In genomic region chr17:21650364-21650907, GRCm38 (mm10) we compare ENCODE assay signal across 8 mouse cellular contexts. TPM values are rescaled to one million over a fixed set of nuclear protein-coding genes. Genes with fewer than 3 reads are reported as not detected.
DNase-seq lines count a peak whose midpoint lies in the region; ATAC-seq and TF ChIP-seq lines count a peak whose summit lies in the region.
"Not testable (repeated sequence)": the region's sequence is repeated elsewhere in the genome, so short reads cannot be mapped to it uniquely, and the experiment has no call there.

Gene Zfp983 (plus strand): TSS chr17:21650624.

- H3K4me3 ChIP-seq in hindbrain, embryonic 13.5 days: peak within 1 kb of the TSS; percentile 46

- POLR2A ChIA-PET in Patski (lab: Charles Lee): not testable (repeated sequence)

- not testable (repeated sequence) for H3K36me3 ChIP-seq in hindbrain, embryonic 13.5 days

- H3K9ac ChIP-seq in hindbrain, embryonic 13.5 days: peak within 1 kb of the TSS; percentile 31; the same call in 1 of the 2 replicates

- H3K4me1 ChIP-seq in hindbrain, embryonic 13.5 days (replicated peaks): not testable (repeated sequence)

- not testable (repeated sequence) for H3K27me3 ChIP-seq in Patski; hindbrain, embryonic 13.5 days

- CTCF ChIA-PET in Patski (lab: Charles Lee): interaction anchor here (1.0 to 1.1 kb wide), 2 partner anchors 38 to 302 kb away, joined by 3 read pairs; no protein-coding TSS in a partner anchor

- under 1% methylated on average over 17 of the region's 17 CpGs for WGBS in hindbrain, embryonic 13.5 days

- peak within 1 kb of the TSS; percentile 48 for H3K4me2 ChIP-seq in hindbrain, embryonic 13.5 days

- not testable (repeated sequence) for H3K9me3 ChIP-seq in hindbrain, embryonic 13.5 days

- DNase-seq in Patski (ENCODE audit: low read depth, low spot score): peak; percentile 48
- DNase-seq in cerebellum, postnatal 14 days: peak; percentile 56 to 63
- DNase-seq in frontal cortex, postnatal 14 days (ENCODE audit: low spot score in 2 of 2): peak; percentile 62 to 73
- peak; percentile 27 to 29 for DNase-seq in layer of hippocampus, postnatal 25 days (ENCODE audit: extremely low spot score in 1 of 2, low spot score in 1 of 2)
- peak; percentile 90 for DNase-seq in lung, postnatal 25 days (ENCODE audit: low spot score)
- DNase-seq in retina, embryonic 14.5 days (ENCODE audit: low spot score): peak; percentile 89
- DNase-seq in thymus, postnatal 4 days: peak; percentile 82

- peak within 1 kb of the TSS; percentile 58 for H3K27ac ChIP-seq in hindbrain, embryonic 13.5 days

- peak; percentile 100 for ATAC-seq in Patski
- ATAC-seq in hindbrain, embryonic 13.5 days (ENCODE audit: low FRiP score): peak; percentile 100

- TF ChIP-seq CTCF in Patski (IDR thresholded peaks at IDR 0.05): not testable (repeated sequence)

- in situ Hi-C loops in Patski (cut with MboI; ENCODE audit: low pct_unique_long_range_greater_than_20kb): not testable (repeated sequence)

RNA-seq across cellular contexts. Expression of gene Zfp983, which starts in this region (rescaled TPM):
- 11.4 TPM for polyA plus RNA-seq in Patski (2021)
- 11.7 and 12.9 TPM in 2 replicates for polyA plus RNA-seq in hindbrain, embryonic 13.5 days (2015; fragmentation: Nextera tagmentation; extraction: Ambion mirVana)
- total RNA-seq in layer of hippocampus, postnatal 25 days (2021): 1 to 10 TPM; 8.9 to 9.8 TPM

Comparison
In these comparisons a context has a peak if more than half of its experiments do, and no peak if none do; other contexts are left out.
1. Peak in every context shown above with its lines: DNase-seq, ATAC-seq, H3K4me3 ChIP-seq and H3K27ac ChIP-seq.
2. DNase-seq: peak in every context shown above with its lines; median percentile 90 in lung, postnatal 25 days; 89 in retina, embryonic 14.5 days; 82 in thymus, postnatal 4 days; 68 in frontal cortex, postnatal 14 days; 60 in cerebellum, postnatal 14 days; 48 in Patski; 28 in layer of hippocampus, postnatal 25 days.